Mouse (Mus musculus) ES-E14 (cell line): ENCODE measurements around the gene Scgb1a1.

Experiments used
- CHD2 ChIP-seq: IDR thresholded peaks from 2 replicates; pipeline ENCODE4 v1.6.1; 2014; ENCODE audit warnings: mild to moderate bottlenecking, low read depth, low read length, inconsistent platforms
- HCFC1 ChIP-seq: IDR thresholded peaks from 2 replicates; pipeline ENCODE4 v1.6.1; 2012; ENCODE audit warnings: low read length, inconsistent platforms, borderline replicate concordance; ENCODE audit not compliant: insufficient read depth
- ZC3H11A ChIP-seq: IDR thresholded peaks from 2 replicates; pipeline ENCODE4 v1.6.1; 2012; ENCODE audit warnings: low read depth, mild to moderate bottlenecking, inconsistent platforms, low read length, borderline replicate concordance

GRCm38 (mm10) chr19:9067292-9067691 is 20.5 kb downstream of the Scgb1a1 start:
- TF ChIP-seq HCFC1 (no peak), ZC3H11A (no peak), CHD2 (no peak)
